In the genomic region with DNA sequence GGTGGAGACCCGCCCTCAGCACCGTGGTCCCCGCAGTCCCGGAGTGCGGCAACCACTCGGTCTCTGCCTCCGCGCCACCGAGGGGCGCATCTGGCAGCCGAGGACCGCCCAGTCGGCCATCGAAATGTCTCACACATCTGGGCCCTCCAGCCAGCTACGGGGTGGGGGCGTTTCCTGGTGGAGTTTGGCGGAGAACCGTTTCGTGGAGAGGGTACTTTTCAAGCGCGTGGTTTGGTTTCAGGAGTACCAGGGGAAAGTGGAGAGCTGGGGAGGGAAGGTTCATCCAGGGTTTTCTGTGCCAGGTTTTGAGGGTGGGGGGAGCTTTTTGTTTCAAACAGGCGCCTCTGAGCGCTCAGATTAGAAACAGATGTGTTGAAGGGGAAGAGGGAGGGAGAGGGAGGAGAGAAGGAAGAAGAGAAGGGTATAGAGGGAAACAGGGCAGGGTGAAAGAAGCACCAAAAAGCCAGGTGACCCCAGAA, we compare ENCODE assay signal across 8 mouse cellular contexts. TPM values are rescaled to one million over a fixed set of nuclear protein-coding genes. Genes with fewer than 3 reads are reported as not detected.
DNase-seq lines count a peak whose midpoint lies in the region; ATAC-seq lines count a peak whose summit lies in the region.

No protein-coding gene starts in this region.

- intact Hi-C loops in left cerebral cortex, postnatal 14 days (cut with DNase I): loop anchor here (5.0 kb wide), 3 partner anchors 49 to 66 kb away; no protein-coding TSS in a partner anchor

- peak overlapping the region; percentile 98 for H3K27ac ChIP-seq in embryonic facial prominence, embryonic 15.5 days (replicated peaks)
- H3K27ac ChIP-seq in hindbrain, embryonic 13.5 days: peak overlapping the region; percentile 98
- peak overlapping the region; percentile 91 for H3K27ac ChIP-seq in midbrain, embryonic 10.5 days (replicated peaks)

- peak; percentile 80 for ATAC-seq in embryonic facial prominence, embryonic 15.5 days (ENCODE audit: insufficient number of reproducible peaks, low FRiP score, low TSS enrichment, low read depth)
- peak; percentile 77 for ATAC-seq in hindbrain, embryonic 13.5 days (ENCODE audit: low FRiP score)

- H3K27me3 ChIP-seq in embryonic facial prominence, embryonic 15.5 days: no peaks in the 10 kb centered on the region
- H3K27me3 ChIP-seq in hindbrain, embryonic 13.5 days: no peaks in the 10 kb centered on the region; the same call in 1 of the 2 replicates
- peaks cover 49% of the 10 kb centered on the region for H3K27me3 ChIP-seq in midbrain, embryonic 10.5 days (ENCODE audit: low read depth, poor library complexity, severe bottlenecking)

- H3K4me1 ChIP-seq in embryonic facial prominence, embryonic 15.5 days: peaks cover 34% of the 10 kb centered on the region
- H3K4me1 ChIP-seq in hindbrain, embryonic 13.5 days (replicated peaks): peaks cover 41% of the 10 kb centered on the region
- peaks cover 28% of the 10 kb centered on the region for H3K4me1 ChIP-seq in midbrain, embryonic 10.5 days

- H3K4me3 ChIP-seq in embryonic facial prominence, embryonic 15.5 days (replicated peaks): peak overlapping the region; percentile 77
- peak overlapping the region; percentile 82 for H3K4me3 ChIP-seq in hindbrain, embryonic 13.5 days
- peak overlapping the region; percentile 71 for H3K4me3 ChIP-seq in midbrain, embryonic 10.5 days

- no peaks in the 10 kb centered on the region for H3K36me3 ChIP-seq in embryonic facial prominence, embryonic 15.5 days
- no peaks in the 10 kb centered on the region for H3K36me3 ChIP-seq in hindbrain, embryonic 13.5 days
- no peaks in the 10 kb centered on the region for H3K36me3 ChIP-seq in midbrain, embryonic 10.5 days

- DNase-seq in left cerebral cortex, postnatal 14 days (ENCODE audit: low spot score in 2 of 2): peak; percentile 22 to 37
- no peak for DNase-seq in left cerebral cortex, adult 8-10 months (ENCODE audit: low spot score in 2 of 2)
- DNase-seq in ZHBTc4 (ENCODE audit: low read depth, low spot score): peak; percentile 49
- no peak for DNase-seq in midbrain, embryonic 10.5 days (ENCODE audit: low spot score)
- DNase-seq in spleen, adult 18-20 months: no peak
- DNase-seq in thymus, postnatal 25 days: no peak

- peak overlapping the region; percentile 87 for H3K4me2 ChIP-seq in embryonic facial prominence, embryonic 15.5 days (replicated peaks)
- peak overlapping the region; percentile 76 for H3K4me2 ChIP-seq in hindbrain, embryonic 13.5 days

- under 1% methylated on average over 23 of the region's 23 CpGs for WGBS in embryonic facial prominence, embryonic 15.5 days
- under 1% methylated on average over 23 of the region's 23 CpGs for WGBS in hindbrain, embryonic 13.5 days
- 2% methylated on average over 23 of the region's 23 CpGs for WGBS in midbrain, embryonic 10.5 days

- H3K9ac ChIP-seq in embryonic facial prominence, embryonic 15.5 days: peak overlapping the region; percentile 79
- peak overlapping the region; percentile 94 for H3K9ac ChIP-seq in hindbrain, embryonic 13.5 days

- no peaks in the 10 kb centered on the region for H3K9me3 ChIP-seq in embryonic facial prominence, embryonic 15.5 days (replicated peaks)
- no peaks in the 10 kb centered on the region for H3K9me3 ChIP-seq in hindbrain, embryonic 13.5 days
- H3K9me3 ChIP-seq in midbrain, embryonic 10.5 days (replicated peaks): no peaks in the 10 kb centered on the region

RNA-seq across cellular contexts. Expression of gene Clmp, which starts 0.7 kb away (rescaled TPM):
- 10 to 100 TPM; 29.8 to 30.2 TPM for total RNA-seq in left cerebral cortex, postnatal 14 days (2021)
- total RNA-seq in left cerebral cortex, adult 8-10 months (2022): 10 to 100 TPM; 23.9 to 26.1 (median 25.0) TPM
- 37.9 and 41.4 TPM in 2 replicates for polyA plus RNA-seq in embryonic facial prominence, embryonic 15.5 days (2015; fragmentation: Nextera tagmentation; extraction: Ambion mirVana)
- polyA plus RNA-seq in hindbrain, embryonic 13.5 days (2015; fragmentation: Nextera tagmentation; extraction: Ambion mirVana): 46.6 and 47.1 TPM in 2 replicates
- 14.7 and 21.0 TPM in 2 replicates for polyA plus RNA-seq in midbrain, embryonic 10.5 days (2016; fragmentation: Nextera tagmentation; extraction: Ambion mirVana)

RNA-seq across cellular contexts. Expression of gene Gm21915, which starts 16.0 kb away (rescaled TPM):
- not detected for total RNA-seq in left cerebral cortex, postnatal 14 days (2021)
- total RNA-seq in left cerebral cortex, adult 8-10 months (2022): not detected
- not detected in 2 replicates for polyA plus RNA-seq in embryonic facial prominence, embryonic 15.5 days (2015; fragmentation: Nextera tagmentation; extraction: Ambion mirVana)
- polyA plus RNA-seq in hindbrain, embryonic 13.5 days (2015; fragmentation: Nextera tagmentation; extraction: Ambion mirVana): not detected in 2 replicates
- not detected in 2 replicates for polyA plus RNA-seq in midbrain, embryonic 10.5 days (2016; fragmentation: Nextera tagmentation; extraction: Ambion mirVana)

Comparison
In these comparisons a context has a peak if more than half of its experiments do, and no peak if none do; other contexts are left out.
1. DNase-seq: peak in left cerebral cortex, postnatal 14 days (2 of 2) and ZHBTc4 (single experiment); none in left cerebral cortex, adult 8-10 months (0 of 2), midbrain, embryonic 10.5 days (single experiment), spleen, adult 18-20 months (0 of 2) and thymus, postnatal 25 days (single experiment).
2. Peak in every context shown above with its lines, with median percentiles within 50 percentile points of each other: H3K27ac ChIP-seq and H3K4me3 ChIP-seq.